Mouse (Mus musculus) embryonic facial prominence, embryonic 11.5 days (tissue): ENCODE data around the gene Prm1. TPM values are rescaled to one million over a fixed set of nuclear protein-coding genes. Genes with fewer than 3 reads are reported as not detected.
A peak's percentile ranks its signal among the peaks of the same experiment; 100 is the strongest.

Source experiments
- ATAC-seq: fragments of 200-750 bp; cut with Nextera tagmentation; replicated peaks from 2 replicates; pipeline ENCODE4 v1.8.0; 2017; ENCODE audit warnings: low read depth; ENCODE audit not compliant: insufficient number of reproducible peaks, low FRiP score, low TSS enrichment
- DNase-seq: peaks from one replicate; pipeline ENCODE4 v3.0.0-alpha.2; 2015; ENCODE audit warnings: low spot score
- H3K27ac ChIP-seq: fragments of 300-500 bp; sonication (generic); replicated peaks from 2 replicates; pipeline ENCODE4 v1.5.1; 2014; ENCODE audit warnings: mild to moderate bottlenecking, low read depth, low read length, control low read depth
- H3K27me3 ChIP-seq: fragments of 300-500 bp; sonication (generic); 2 replicates; pipeline ENCODE4 v1.6.1; 2014; ENCODE audit warnings: mild to moderate bottlenecking, low read length, moderate library complexity, mixed read lengths; ENCODE audit not compliant: control insufficient read depth, insufficient read depth
- H3K36me3 ChIP-seq: fragments of 300-500 bp; sonication (generic); replicated peaks from 2 replicates; pipeline ENCODE4 v1.6.1; 2014; ENCODE audit warnings: low read depth, mild to moderate bottlenecking, low read length, moderate library complexity, mixed read lengths; ENCODE audit not compliant: control insufficient read depth, insufficient read depth
- H3K4me1 ChIP-seq: fragments of 300-500 bp; sonication (generic); 2 replicates; pipeline ENCODE4 v1.6.1; 2014; ENCODE audit warnings: low read length, mixed read lengths; ENCODE audit not compliant: control insufficient read depth, insufficient read depth
- H3K4me2 ChIP-seq: fragments of 300-500 bp; sonication (generic); 2 replicates; pipeline ENCODE4 v1.6.1; 2014; ENCODE audit warnings: low read depth, mild to moderate bottlenecking, control low read depth, low read length, moderate library complexity
- H3K4me3 ChIP-seq: fragments of 300-500 bp; sonication (generic); 2 replicates; pipeline ENCODE4 v1.5.1; 2014; ENCODE audit warnings: low read depth, low read length, control low read depth
- H3K9ac ChIP-seq: fragments of 300-500 bp; sonication (generic); replicated peaks from 2 replicates; pipeline ENCODE4 v1.6.1; 2014; ENCODE audit warnings: mild to moderate bottlenecking, control low read depth, low read length
- H3K9me3 ChIP-seq: fragments of 300-500 bp; sonication (generic); replicated peaks from 2 replicates; pipeline ENCODE4 v1.6.1; 2016; ENCODE audit warnings: mild to moderate bottlenecking, low read length, inconsistent platforms, mixed read lengths; ENCODE audit not compliant: control insufficient read depth
- WGBS: fragments of 180-500 bp; shearing (Covaris S2); extraction: QIAGEN DNeasy Blood & Tissue Kit; methylation state at CpG from one replicate; pipeline ENCODE4 v1.1.7; 2014; 5-methylcytosine and 5-hydroxymethylcytosine counted together
- polyA plus RNA-seq: library from polyadenylated mRNA; unstranded; fragments of >200 nt; fragmentation: Nextera tagmentation; extraction: Ambion mirVana; gene quantifications from 2 replicates; pipeline ENCODE4 v1.2.1, GENCODE M21; 2014

Prm1 gene
- polyA plus RNA-seq, 1 experiment from 2014 or later, result not detected

DNA sequence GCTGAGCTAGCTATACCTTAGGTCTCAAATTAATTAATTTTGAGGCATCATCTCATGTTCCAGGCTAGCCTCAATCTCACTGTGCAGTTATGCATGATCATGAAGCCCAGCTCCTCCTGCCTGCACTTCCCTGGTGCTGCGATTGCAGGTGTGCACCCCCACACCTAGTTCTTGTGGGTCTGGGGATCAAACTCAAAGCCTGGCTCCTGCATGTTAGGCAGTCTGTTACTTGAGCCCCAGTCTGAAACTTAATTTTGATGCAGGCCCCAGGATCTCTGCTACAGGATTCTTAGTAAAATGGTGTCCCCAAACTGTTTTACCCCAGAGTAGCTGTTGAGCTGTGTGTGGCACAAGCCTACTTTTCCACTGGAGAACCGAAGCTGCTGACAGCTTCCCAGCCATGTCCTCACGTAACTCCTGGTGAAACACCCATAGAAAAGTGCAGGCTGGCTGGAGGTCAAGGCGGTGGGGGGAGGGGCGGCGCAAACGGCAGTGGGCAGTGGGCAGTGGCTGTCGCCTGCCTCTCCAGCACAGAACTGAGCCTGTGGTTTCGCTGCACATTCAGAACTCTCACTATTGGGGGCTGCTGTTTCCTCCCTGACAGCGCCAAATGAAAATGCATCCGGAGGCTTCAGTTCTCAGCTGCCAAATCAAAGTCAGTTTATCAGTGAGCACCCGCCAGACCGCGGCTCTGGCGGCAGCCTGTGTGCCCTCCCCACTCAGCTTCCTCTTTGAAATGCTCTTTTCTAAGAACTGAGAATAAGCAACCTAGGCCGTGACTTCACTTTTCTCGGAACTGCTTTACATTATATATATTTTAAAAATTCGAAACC lies 38.1 kb upstream of the Prm1 start:
- DNase-seq, result peak; percentile 46
- peaks cover 5% of the 10 kb centered on the region; the same call in 1 of the 2 replicates for H3K4me1 ChIP-seq
- H3K9ac ChIP-seq, result no peak overlapping the region

DNA sequence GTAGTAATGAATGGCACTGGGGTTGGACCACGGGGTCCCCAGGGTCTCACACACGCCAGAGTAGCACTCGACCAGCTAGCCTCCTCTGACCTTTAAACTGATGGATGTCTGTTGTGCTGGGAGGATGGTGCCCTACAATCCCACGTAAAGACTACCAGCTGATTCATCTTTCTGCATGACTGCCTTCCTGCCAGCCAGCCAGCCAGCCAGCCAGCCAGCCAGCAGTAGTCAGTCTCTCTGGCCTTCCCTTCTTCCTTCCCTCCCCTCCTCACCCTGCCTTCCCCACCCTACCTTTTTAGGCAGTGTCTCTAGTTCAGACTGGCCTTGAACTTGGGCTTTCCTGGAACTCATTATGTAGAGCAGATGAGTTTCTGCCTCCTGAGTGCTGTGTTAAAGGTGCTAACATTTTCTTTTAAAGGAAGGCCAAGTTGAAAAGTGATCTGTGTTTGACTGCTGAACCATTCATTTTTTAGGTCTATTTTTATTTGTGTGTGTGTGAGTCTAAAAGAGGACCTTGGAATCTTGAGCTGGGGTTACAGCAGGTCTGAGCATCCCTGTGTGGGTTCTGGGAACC lies 36.7 kb upstream of the Prm1 start:
- Histone ChIP-seq H3K4me1 (peaks cover 5% of the 10 kb centered on the region; the same call in 1 of the 2 replicates), H3K9ac (no peak overlapping the region), H3K4me3 (no peak overlapping the region), H3K27ac (no peak overlapping the region), H3K36me3 (no peaks in the 10 kb centered on the region), H3K27me3 (no peaks in the 10 kb centered on the region), H3K9me3 (no peaks in the 10 kb centered on the region), H3K4me2 (no peak overlapping the region)
- WGBS, result 70% methylated on average over 4 of the region's 4 CpGs
- ATAC-seq (no peak), DNase-seq (no peak)

More for the DNA sequence above, 38.1 kb upstream of the Prm1 start:
- WGBS, result 23% methylated on average over 18 of the region's 18 CpGs
- Histone ChIP-seq H3K36me3 (no peaks in the 10 kb centered on the region), H3K27me3 (no peaks in the 10 kb centered on the region), H3K27ac (no peak overlapping the region), H3K4me3 (no peak overlapping the region), H3K9me3 (no peaks in the 10 kb centered on the region), H3K4me2 (peak overlapping the region; percentile 15; the same call in 1 of the 2 replicates)
- ATAC-seq, result no peak

DNA sequence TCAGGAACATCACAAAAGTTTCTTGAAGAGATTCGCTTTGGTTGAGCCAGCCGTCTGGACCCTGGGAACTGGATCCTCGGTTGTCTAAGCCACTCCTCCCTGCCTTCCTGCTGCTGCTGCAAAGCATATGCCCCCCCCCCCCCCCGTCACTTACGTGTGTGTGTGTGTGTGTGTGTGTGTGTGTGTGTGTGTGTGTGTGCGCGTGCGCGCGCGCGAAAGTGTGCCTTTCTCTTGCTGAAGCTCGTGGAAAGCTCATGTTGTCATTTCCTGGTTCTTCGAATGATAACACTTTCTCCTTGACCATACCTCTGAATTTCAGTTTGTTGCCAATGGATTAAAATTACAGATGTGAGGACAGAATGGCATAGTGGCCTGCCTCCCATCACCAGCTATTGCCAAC lies 34.4 kb upstream of the Prm1 start:
- DNase-seq (no peak), ATAC-seq (no peak)
- Histone ChIP-seq H3K9me3 (no peaks in the 10 kb centered on the region), H3K9ac (no peak overlapping the region), H3K4me1 (peaks cover 5% of the 10 kb centered on the region; the same call in 1 of the 2 replicates), H3K27ac (no peak overlapping the region), H3K27me3 (no peaks in the 10 kb centered on the region), H3K4me3 (no peak overlapping the region), H3K4me2 (no peak overlapping the region), H3K36me3 (no peaks in the 10 kb centered on the region)
- 86% methylated on average over 12 of the region's 14 CpGs for WGBS

DNA sequence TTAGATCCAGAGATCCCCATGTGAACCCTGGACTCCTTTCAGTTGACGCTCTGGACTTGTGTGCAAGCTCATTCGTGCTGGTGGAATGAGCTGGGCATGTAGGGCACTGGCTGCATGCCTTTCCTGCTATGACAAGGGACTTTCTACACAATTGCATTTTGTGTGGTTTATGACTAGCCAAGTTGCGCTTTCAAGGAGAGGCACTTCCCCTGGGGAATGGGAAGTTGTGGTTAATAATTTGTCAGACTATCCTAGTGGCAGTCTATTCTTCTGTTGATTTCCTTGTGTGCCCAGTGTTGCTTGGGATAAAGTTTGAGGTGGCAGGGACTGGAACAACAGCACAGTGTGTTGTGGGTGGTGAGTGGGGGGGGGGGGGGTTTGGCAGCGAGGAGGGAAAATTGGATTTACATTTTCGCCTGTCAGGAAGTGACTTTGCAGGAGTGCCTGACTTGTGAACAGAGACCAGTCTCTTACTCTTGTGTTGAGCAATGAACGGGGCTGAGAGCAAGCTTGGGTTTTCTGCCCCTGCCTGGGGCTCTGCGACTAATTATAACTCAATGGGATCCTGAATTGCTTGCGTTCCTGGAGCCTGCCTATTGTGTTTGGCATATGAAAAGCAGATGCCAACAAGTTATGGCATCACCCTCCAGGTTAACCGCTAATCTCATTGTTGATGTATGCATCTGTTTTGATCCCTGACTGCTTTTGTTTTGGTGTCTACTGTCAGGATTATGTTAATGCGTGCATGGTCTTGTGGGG lies 33.0 kb upstream of the Prm1 start:
- Histone ChIP-seq H3K27ac (no peak overlapping the region; the same call in 1 of the 2 replicates), H3K4me1 (peaks cover 5% of the 10 kb centered on the region; the same call in 1 of the 2 replicates), H3K36me3 (no peaks in the 10 kb centered on the region), H3K4me3 (no peak overlapping the region), H3K27me3 (no peaks in the 10 kb centered on the region), H3K9ac (no peak overlapping the region), H3K9me3 (no peaks in the 10 kb centered on the region), H3K4me2 (no peak overlapping the region)
- DNase-seq (peak; percentile 56), ATAC-seq (no peak)
- 42% methylated on average over 10 of the region's 10 CpGs for WGBS

DNA sequence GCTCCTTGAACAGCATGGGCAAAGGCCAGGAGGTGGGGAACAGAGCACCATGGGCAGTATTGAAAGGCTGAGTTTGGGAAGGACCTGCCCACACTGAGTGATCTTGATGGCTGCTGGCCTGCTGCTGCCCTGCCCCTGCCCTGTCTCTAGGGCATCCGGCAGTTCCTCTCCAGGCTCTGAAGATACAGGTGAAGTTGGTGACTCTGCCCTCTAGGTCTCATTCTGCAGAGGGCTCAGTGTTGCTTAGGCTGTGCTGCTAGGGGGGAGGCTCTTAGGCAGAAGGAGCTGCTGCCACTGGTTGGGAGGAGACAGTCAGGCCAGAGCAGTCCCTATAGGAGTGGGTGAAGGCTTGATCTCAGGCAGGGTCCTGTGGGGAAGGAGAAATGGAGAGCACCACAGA lies 32.3 kb upstream of the Prm1 start:
- ATAC-seq (no peak), DNase-seq (no peak)
- WGBS, result 84% methylated on average over 1 of the region's 1 CpGs
- Histone ChIP-seq H3K4me1 (no peaks in the 10 kb centered on the region), H3K9me3 (no peaks in the 10 kb centered on the region), H3K27me3 (no peaks in the 10 kb centered on the region), H3K4me2 (no peak overlapping the region), H3K27ac (no peak overlapping the region), H3K9ac (no peak overlapping the region), H3K36me3 (no peaks in the 10 kb centered on the region), H3K4me3 (no peak overlapping the region)

DNA sequence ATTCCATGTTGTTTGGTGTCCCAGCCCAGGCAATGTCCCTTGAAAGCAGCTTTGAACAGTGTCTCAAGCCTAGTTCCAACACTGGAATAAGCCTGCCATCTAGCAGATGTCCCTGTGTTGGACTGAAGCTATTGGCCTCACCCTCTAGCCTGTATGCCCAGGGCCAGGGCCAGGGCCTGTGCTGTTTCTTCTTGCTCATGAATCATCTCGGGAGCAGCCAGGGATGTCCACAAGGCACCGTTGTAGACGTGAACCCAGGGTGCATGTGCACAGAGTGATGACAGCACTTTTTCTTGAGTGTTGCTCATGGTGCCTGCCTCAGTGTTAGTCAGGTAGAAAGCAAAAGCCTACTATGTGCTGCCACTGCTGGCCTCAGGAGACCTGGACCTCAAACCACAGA lies 31.6 kb upstream of the Prm1 start:
- no peak overlapping the region for H3K4me2 ChIP-seq
- ATAC-seq (no peak), DNase-seq (no peak)
- H3K36me3 ChIP-seq, result no peaks in the 10 kb centered on the region
- H3K9me3 ChIP-seq, result no peaks in the 10 kb centered on the region
- H3K27me3 ChIP-seq, result no peaks in the 10 kb centered on the region
- no peak overlapping the region for H3K9ac ChIP-seq
- no peak overlapping the region for H3K4me3 ChIP-seq
- 100% methylated on average over 3 of the region's 3 CpGs for WGBS
- no peak overlapping the region for H3K27ac ChIP-seq
- no peaks in the 10 kb centered on the region for H3K4me1 ChIP-seq

DNA sequence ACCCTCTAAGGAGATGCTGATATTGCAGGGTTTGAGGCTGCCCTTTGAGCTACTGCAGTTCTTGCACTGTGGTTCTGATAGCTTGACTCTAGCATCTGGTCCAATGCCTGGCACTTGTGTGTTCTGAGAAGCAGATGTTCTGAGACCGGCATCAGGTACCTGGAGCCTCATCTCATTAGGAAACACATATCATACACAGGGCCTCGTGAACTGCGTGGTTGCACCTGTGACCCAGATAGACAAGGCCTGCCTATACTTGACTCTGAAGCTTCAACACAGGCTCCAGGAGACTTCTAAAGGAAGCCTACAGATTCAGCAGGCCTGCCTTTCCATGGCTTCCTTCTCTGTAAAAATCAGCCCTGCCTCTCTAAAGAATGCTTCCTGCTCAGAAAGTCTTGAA lies 30.7 kb upstream of the Prm1 start:
- H3K36me3 ChIP-seq, result no peaks in the 10 kb centered on the region
- WGBS, result 90% methylated on average over 3 of the region's 3 CpGs
- no peaks in the 10 kb centered on the region for H3K27me3 ChIP-seq
- H3K4me1 ChIP-seq, result no peaks in the 10 kb centered on the region
- no peak overlapping the region for H3K27ac ChIP-seq
- ATAC-seq (no peak), DNase-seq (no peak)
- no peak overlapping the region for H3K9ac ChIP-seq
- H3K4me3 ChIP-seq, result no peak overlapping the region
- H3K4me2 ChIP-seq, result no peak overlapping the region
- H3K9me3 ChIP-seq, result no peaks in the 10 kb centered on the region
